Mouse (Mus musculus) c-Kit-positive CD71-positive TER-119-positive erythroid progenitor cells, embryonic 14.5 days (primary cell): ENCODE data around the gene Usf1.

Experiments
- DNase-seq: peaks from one replicate; pipeline ENCODE4 v3.0.0-alpha.2; 2013; ENCODE audit warnings: low spot score

Gene Usf1

DNA sequence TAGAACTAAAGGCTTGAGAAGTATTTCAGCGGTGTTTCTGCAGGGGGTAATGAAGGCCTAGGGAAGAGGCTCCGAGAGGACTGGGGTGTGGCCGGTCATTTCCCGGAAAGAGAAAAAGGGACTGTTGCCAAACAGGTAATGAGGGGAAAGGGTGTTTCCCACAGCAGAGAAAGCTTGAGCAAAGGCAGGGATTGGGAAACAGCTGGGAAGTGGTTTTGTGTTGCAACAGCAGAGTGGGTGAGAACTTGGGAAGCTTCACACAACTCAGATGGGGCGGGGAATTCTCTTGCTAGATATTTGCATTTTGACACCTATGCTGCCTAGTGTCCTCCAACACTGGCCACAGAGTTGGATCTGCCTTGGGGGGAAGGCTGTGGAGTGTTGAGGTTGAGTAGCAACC lies 41.8 kb downstream of the Usf1 start:
- no peak for DNase-seq

DNA sequence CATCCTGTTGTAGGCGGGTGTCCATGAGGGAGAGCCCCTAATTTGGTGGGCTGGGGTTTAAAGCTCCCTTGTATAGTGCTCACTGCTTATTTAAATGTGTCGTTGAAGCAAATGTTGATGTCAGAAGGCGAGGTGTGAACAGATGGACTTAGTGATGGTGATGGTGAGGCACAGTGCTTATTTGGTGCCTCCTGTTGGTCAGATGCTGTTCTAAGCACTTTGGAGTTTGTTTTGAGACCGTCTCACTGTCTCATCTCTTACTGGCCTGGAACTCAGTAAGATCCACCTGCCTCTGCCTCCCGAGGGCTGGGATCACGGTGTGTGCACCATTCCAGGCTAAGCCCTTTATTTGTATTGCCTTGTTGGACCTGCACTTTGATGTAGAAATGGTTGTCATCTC lies 43.8 kb downstream of the Usf1 start:
- no peak for DNase-seq

DNA sequence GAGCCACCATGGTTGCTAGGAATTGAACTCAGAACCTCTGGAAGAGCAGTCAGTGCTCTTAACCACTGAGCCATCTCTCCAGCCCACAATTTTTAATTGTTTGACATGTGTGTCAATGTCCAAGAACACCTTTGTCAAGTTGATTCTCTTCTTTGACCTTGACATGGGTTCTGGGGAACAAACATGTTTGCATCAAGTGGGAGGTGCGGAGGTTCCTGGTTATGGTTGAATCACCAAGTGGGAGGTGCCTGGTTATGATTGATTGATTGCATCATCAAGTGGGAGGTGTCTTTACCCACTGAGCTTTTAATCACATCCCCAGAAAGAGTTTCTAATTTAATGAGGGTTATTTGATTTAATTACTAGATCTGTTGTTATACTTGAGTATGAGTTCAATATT lies 46.5 kb downstream of the Usf1 start:
- no peak for DNase-seq

DNA sequence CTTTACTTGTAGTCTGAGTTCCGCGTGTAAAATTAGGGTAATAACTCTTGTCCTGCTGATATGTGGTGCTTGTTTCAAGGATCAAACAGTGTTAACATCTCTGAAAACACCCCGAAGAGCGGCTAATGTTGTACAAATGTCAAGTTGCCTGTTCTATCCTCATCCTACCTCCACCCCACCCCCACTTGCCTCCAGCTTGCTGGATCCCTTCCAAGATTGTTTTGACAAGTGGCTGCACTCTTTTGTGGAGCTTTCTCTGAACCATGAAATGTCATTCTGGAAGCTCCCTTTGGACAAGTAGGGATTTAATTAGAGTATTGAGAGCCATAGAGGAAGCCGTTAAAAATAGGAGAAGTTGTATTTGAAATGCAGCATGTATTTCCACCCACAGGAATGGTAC lies 48.7 kb downstream of the Usf1 start:
- DNase-seq = no peak

DNA sequence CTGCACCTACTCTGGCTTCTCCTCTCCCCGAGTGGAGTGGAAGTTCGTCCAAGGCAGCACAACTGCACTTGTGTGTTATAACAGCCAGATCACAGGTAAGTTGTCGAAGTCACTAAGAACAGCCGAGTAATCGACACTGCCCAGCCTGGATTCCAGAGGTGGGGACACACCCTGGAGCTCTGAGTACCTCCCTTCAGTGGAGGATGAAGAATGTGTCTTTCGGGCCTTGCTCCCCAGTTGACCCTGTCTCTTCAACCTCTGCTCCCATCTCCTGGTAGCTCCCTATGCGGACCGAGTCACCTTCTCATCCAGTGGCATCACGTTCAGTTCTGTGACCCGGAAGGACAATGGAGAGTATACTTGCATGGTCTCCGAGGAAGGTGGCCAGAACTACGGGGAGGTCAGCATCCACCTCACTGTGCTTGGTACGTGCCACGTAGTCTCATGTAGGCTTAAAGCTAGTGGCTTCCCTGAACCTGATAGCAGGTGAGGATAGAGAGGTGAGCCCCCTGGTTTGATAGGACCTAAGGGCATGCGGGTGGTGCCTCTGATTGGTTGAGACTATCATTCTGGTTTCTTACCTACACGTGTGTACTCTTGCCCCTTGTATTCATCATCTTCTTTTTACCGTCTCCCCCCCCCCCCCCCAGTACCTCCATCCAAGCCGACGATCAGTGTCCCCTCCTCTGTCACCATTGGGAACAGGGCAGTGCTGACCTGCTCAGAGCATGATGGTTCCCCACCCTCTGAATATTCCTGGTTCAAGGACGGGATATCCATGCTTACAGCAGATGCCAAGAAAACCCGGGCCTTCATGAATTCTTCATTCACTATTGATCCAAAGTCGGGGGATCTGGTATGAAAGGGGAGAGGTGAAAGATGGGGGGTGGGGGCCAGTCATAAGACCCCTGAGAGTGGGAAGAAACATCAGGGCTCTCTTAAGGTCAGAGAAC lies 49.7 kb downstream of the Usf1 start:
- DNase-seq = no peak

DNA sequence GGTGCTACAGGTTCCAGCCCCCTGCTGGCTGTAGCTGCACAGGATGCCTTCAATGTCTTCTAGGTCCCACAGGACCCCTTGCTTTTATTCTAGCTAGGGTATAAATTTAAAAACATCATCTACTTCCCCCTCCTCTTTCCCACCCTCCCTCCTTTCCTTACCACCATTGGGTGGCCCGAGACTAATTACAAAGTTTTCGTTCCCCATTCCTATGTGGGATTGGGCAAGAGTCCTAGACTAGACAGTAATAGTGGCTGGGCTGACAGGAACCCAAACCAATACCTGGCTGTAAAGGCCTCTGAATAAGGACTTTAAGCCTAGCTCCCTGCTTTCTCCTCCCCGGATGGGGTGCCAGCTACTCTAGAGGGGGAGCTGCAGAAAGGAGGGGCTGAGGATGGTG lies 52.0 kb downstream of the Usf1 start:
- no peak for DNase-seq

DNA sequence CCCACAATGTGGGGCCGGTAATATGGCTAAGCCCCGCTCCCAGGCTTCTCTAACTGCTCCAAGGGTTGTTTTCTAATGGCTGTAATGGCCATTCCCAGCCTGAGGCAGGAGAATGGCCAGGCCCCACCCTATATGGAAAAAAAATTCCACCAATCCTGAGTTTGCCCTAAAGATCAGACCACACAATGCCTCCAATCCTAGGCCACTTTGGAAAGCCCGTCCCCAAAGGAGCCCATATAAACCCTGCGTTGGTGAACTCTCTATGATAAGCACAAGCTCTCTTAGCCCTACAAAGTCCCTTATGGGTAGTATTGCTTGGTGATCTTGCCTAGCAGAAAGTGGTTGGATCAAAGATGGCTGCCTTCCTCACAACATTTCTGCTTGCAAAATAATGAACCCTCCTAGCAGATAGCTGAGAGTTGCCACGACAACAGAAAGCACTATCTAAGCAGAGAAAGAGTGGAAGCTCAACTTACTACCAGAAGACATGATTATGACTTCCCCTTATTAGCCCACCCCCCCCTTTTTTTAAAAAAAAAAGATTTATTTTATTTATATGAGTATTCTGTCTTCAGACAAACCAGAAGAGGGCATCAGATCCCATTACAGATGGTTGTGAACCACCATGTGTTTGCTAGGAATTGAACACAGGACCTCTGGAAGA lies 54.8 kb downstream of the Usf1 start:
- no peak for DNase-seq

DNA sequence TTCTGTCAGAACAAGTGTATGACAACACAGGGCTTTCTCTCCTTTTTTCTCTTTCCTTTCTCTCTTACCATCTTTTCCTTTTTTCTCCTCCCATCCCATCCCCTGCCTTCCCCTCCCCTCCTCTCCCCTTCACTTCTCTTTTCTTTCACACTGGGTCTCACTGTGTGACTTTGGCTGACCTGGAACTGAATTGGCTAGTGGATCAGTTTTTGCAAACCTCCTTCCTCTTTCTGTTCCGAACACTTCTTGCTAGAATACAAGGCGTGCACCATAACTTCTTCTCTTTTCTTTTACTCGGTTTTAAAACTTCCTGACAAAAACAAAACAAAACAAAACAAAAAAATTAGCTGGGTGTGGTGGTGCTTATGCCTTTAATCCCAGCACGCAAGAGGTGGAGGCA lies 55.5 kb downstream of the Usf1 start:
- no peak for DNase-seq
